Mouse (Mus musculus) bone marrow, adult 2 months (tissue): ENCODE measurements around the gene Tnni1. TPM values are rescaled to one million over a fixed set of nuclear protein-coding genes. Genes with fewer than 3 reads are reported as not detected.

Experiments
- H3K27ac ChIP-seq: fragments of 200-500 bp; 2 replicates; pipeline ENCODE4 v1.5.1; 2012; ENCODE audit warnings: low read depth, mild to moderate bottlenecking, control low read depth, inconsistent platforms, low read length; ENCODE audit not compliant: control insufficient read depth, poor library complexity, insufficient read depth
- H3K4me1 ChIP-seq: fragments of 200-500 bp; 2 replicates; pipeline ENCODE4 v1.6.1; 2011; ENCODE audit warnings: low read length; ENCODE audit not compliant: control insufficient read depth, insufficient read depth
- H3K4me3 ChIP-seq: fragments of 200-500 bp; replicated peaks from 2 replicates; pipeline ENCODE3; 2011; ENCODE audit warnings: mild to moderate bottlenecking, low read depth, low read length, control low read depth; ENCODE audit not compliant: control insufficient read depth
- CTCF ChIP-seq: fragments of 200-500 bp; IDR thresholded peaks from 2 replicates; pipeline ENCODE4 v1.5.1; 2011; ENCODE audit warnings: low read length, control low read depth; ENCODE audit not compliant: control insufficient read depth, insufficient read depth
- POLR2A ChIP-seq: fragments of 200-500 bp; IDR thresholded peaks from 2 replicates; pipeline ENCODE4 v1.6.1; 2011; ENCODE audit warnings: low read depth, mild to moderate bottlenecking, control low read depth, low read length, borderline replicate concordance; ENCODE audit not compliant: control insufficient read depth
- WGBS: fragments of 180-500 bp; shearing (Covaris S2); methylation state at CpG from one replicate; pipeline ENCODE4 v1.1.7; 2018; 5-methylcytosine and 5-hydroxymethylcytosine counted together
- polyA plus RNA-seq: library from polyadenylated mRNA; stranded (reverse); fragments of >200 nt; gene quantifications from 2 replicates; pipeline ENCODE4 v1.2.4, GENCODE M21; 2011; ENCODE audit warnings: low replicate concordance; ENCODE audit not compliant: missing spikeins, insufficient read depth, insufficient read length

The Tnni1 gene
- polyA plus RNA-seq, 1 experiment = not detected

DNA sequence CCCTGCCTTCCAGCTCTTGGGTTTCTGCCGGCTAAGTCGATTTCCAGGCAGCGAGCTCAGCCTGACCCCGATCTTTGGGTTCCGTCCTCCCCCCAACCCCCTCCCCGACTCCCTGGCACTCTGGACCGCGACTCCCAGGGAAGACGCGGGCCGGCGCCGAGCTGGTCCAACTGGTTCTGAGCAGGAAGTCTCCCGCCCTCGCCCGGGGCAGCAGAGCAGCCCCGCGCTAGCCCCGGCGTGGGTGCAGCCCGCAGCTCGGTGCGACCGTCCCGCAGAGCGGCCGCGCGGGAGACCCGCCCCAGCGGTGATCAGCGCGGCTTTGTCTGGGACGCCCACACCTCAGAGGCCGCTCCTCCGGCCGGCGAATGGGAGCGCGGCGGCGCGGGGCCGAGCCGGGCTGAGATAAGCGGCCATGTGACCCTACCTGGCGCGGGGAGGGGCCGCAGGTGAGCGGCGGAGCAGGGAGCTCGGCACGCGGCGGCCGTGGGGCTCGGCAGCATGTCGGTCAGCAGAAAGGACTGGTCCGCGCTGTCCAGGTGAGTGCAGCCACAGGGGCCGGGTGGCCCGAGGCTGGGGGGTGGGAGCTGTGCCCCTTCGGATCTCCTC is 39.4 kb downstream of the Tnni1 start, which contains the start of gene Lad1:
TSS of gene Lad1 (plus strand) at position 118 of the 606 bp plus-strand sequence.
- no peak within 1 kb of the TSS for H3K4me3 ChIP-seq

DNA sequence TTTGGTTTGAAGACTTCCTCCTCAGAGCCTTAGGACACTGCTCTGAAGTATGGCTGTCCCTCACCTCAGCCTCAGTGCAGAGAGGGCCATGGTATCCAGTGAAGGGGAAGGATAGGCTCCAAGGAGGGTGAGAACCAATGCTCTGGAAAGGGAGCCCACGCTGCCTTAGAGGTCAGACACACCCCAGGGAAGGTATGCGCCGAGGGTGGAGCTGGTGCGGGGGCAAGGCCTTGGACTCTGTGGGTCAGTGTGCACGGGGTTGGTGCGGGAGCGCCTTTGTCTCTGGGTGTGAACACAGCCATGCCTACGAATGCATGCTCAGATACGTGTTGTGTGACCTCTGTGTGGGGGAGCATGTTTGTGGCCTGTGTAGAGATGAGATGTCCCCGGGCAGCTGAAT is 40.8 kb downstream of the Tnni1 start:
- Histone ChIP-seq H3K27ac (no peak overlapping the region), H3K4me3 (no peak overlapping the region), H3K4me1 (no peaks in the 10 kb centered on the region)
- no peak for TF ChIP-seq CTCF
- WGBS = 86% methylated on average over 10 of the region's 10 CpGs

More for the DNA sequence above, 39.4 kb downstream of the Tnni1 start, which contains the start of gene Lad1:
- Histone ChIP-seq H3K27ac (no peak within 1 kb of the TSS; the same call in 1 of the 2 replicates), H3K4me1 (no peaks in the 10 kb centered on the region)
- TF ChIP-seq CTCF (no peak), POLR2A (no peak)
- under 1% methylated on average over 63 of the region's 63 CpGs for WGBS

DNA sequence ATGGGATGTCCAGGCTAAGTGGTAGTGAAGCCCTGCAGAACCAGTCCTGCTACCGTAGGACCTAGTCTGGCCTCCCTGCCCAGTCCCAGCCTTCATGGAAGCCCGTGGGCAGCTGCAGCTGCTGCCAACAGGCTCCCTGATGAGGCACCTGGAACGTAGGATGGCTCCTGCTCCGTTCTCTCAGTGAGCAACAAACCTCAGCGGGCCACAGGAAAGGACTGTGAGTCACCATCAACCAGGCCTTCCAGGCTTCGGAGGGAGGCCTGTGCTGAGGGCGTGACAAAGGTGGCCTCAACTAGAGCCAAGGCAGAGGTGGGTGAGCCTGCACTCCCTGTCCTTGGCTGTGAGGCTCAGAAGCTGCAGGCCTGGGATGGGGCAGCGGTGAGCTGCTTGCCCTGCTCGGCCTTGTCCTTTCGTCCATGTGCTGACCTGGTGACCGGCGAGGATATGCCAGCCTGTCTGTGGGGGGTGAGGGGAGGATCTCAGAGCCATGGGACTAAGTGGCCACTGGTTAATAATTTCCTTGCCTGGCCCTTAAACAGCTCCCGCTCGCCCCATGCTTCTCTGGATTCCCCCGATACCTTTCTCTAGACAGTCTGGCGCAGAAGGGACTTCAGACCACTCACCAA is 41.6 kb downstream of the Tnni1 start:
- H3K4me3 ChIP-seq = no peak overlapping the region
- H3K4me1 ChIP-seq = no peaks in the 10 kb centered on the region
- TF ChIP-seq CTCF (no peak), POLR2A (no peak)
- 75% methylated on average over 16 of the region's 16 CpGs for WGBS
- no peak overlapping the region for H3K27ac ChIP-seq

DNA sequence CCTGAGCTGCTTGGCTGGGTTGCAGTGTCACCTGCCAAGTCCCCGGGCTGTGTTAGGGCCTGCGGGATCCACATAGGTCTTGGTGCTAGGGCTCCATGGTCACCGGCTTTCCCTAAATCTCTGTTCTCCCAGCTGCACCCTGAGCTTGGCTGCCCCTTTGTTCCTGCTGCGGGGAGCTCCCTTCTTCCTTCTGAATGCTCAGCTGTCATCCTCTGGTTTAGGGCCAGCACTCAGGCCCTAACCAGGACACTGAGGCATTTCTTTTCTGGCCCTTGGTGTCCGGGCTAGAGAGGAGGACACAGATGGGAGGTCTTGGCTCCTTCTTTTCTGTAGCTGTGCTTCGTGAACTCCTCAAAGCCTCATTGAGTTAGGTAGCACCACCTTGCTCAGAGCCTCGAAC is 42.5 kb downstream of the Tnni1 start:
- 79% methylated on average over 7 of the region's 7 CpGs for WGBS
- no peak overlapping the region for H3K27ac ChIP-seq
- no peaks in the 10 kb centered on the region for H3K4me1 ChIP-seq
- TF ChIP-seq POLR2A (no peak), CTCF (no peak)
- no peak overlapping the region for H3K4me3 ChIP-seq

DNA sequence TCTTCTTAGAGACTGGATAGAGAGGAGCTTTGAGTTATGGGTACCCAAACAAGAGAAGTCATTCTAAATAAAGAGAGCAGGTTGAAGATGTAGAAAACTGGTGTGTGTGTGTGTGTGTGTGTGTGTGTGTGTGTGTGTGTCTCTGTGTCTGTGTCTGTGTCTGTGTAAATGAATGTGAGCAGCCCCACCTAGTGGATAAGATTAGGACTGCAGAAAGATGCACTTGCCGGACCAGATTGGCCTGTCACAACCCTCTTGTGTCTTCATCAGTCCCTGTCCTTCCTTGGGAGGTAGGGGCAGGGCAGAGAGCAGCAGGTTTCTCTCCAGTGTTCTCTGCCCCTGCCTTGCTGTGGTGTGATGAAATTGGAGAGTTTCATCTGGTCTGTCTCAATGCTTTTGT is 49.7 kb downstream of the Tnni1 start:
- no peak for TF ChIP-seq POLR2A
- peak; percentile 35 for TF ChIP-seq CTCF
- Histone ChIP-seq H3K4me1 (no peaks in the 10 kb centered on the region), H3K4me3 (no peak overlapping the region), H3K27ac (no peak overlapping the region)
- 0% methylated on average over 1 of the region's 1 CpGs for WGBS

DNA sequence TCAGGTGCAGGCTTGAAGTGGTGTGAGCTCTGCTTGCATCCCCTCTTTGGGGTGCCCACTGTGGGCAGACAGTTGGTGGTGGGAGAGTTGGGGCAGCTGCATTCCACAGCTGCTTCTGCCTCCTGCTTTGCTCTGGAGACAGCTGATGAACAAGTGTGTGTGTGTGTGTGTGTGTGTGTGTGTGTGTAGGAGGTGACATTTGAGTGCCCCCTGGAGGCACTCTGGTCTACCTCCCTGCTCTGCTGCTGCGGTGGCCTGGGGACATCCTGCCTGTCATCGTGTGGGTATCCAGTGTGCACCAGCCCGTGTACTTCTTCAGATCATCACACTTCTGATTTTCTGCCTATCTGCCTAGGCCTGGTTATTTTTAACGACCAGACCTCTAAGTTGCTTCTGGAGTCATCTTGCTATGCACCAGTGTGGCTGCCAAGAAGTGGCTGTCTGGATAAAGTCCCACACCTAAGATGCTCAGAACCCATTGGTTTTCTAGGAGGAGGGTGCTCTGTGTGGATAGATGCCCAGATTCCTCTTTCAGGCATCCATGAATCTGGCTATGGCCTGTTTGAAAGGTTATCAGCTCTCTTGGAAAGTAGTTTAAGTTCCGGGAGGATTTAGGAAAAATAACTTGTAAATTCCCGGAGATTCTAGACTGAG is 55.1 kb downstream of the Tnni1 start:
- TF ChIP-seq POLR2A (no peak), CTCF (no peak)
- Histone ChIP-seq H3K27ac (no peak overlapping the region), H3K4me1 (no peaks in the 10 kb centered on the region), H3K4me3 (no peak overlapping the region)
- WGBS = 56% methylated on average over 6 of the region's 6 CpGs

DNA sequence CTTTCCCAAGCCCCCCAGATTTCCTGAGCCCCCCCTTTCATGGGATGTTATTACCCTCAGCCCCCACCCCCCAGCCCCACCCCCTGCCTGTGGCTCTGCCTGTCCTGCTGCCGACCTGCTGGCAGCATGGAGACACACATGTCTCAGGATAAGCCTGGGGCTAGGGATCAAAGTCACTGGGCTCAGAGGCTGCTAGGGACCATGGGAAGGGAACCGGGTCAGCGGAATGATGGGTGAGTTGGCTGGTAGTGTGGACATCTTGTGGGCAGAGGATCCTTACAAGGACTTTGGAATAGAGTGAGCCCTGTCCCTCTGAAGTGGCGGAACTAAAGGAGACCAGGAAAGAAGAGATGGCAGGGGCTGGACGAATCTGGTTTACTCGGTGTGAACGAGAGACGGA is 55.7 kb downstream of the Tnni1 start:
- TF ChIP-seq CTCF (no peak), POLR2A (no peak)
- H3K4me1 ChIP-seq = no peaks in the 10 kb centered on the region
- H3K4me3 ChIP-seq = no peak overlapping the region
- 82% methylated on average over 8 of the region's 8 CpGs for WGBS
- H3K27ac ChIP-seq = no peak overlapping the region

DNA sequence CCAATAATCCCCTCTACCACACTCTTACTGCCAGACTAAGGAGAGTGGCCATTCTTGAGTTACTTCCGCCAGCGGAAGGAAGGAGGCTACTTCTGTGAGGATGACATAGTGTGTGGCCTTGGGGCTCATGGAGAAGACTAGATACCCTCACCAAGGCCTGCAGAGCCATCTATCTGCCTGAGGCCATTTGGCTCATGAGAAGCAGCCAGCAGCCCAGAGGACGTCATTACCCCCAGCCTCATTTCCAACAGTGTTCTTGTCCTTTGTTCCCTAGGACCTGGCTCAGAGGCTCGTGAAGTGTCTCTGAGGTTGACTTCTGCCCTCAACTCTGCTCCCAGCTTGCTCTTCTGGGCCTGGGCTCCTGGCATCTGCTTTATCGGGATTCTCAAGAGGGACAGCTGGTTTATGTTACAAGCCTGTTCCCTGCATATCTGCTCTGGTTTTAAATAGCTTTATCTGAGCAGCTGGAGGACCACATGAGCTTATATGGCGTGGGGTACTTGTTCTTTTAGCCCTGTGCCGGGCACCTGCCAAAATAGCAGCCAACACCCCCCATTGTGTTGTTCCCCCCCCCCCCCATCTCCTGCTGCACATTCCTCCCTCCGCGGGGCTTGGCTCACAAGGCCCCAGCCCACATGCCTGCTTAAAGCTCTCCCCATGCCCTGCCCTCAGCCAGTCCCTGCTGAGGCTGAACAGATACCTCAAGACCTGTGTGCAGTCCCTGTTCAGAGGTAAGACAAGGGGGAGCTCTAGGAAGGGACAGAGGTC is 56.7 kb downstream of the Tnni1 start, which contains the start of gene Tnnt2:
TSS of gene Tnnt2 (plus strand) at position 639 of the 768 bp plus-strand sequence.
- H3K4me1 ChIP-seq = no peaks in the 10 kb centered on the region; the same call in 1 of the 2 replicates
- TF ChIP-seq POLR2A = no peak
- no peak for TF ChIP-seq CTCF
- 64% methylated on average over 9 of the region's 9 CpGs for WGBS
- no peak within 1 kb of the TSS for H3K4me3 ChIP-seq
- H3K27ac ChIP-seq = no peak within 1 kb of the TSS
